Mouse (Mus musculus) cortical plate, adult 2 months (tissue): ENCODE measurements around the gene Calhm6. TPM values are rescaled to one million over a fixed set of nuclear protein-coding genes. Genes with fewer than 3 reads are reported as not detected.

ENCODE experiments used
- H3K27ac ChIP-seq: fragments of 200-500 bp; 2 replicates; pipeline ENCODE4 v1.5.1; 2012; ENCODE audit warnings: low read length, control low read depth, inconsistent platforms; ENCODE audit not compliant: insufficient read depth
- H3K4me1 ChIP-seq: fragments of 200-500 bp; 2 replicates; pipeline ENCODE4 v1.6.1; 2011; ENCODE audit warnings: low read length; ENCODE audit not compliant: control insufficient read depth, insufficient read depth
- H3K4me3 ChIP-seq: fragments of 200-500 bp; 2 replicates; pipeline ENCODE4 v1.5.1; 2011; ENCODE audit warnings: mild to moderate bottlenecking, low read length, control low read depth; ENCODE audit not compliant: insufficient read depth
- CTCF ChIP-seq: fragments of 200-500 bp; IDR thresholded peaks from 2 replicates; pipeline ENCODE4 v1.5.1; 2011; ENCODE audit warnings: mild to moderate bottlenecking, control low read depth, low read length; ENCODE audit not compliant: insufficient read depth; ENCODE audit errors: extremely low read depth
- POLR2A ChIP-seq: fragments of 200-500 bp; IDR thresholded peaks from 2 replicates; pipeline ENCODE4 v1.6.1; 2011; ENCODE audit warnings: mild to moderate bottlenecking, low read length, control low read depth; ENCODE audit not compliant: insufficient read depth; ENCODE audit errors: extremely low read depth
- polyA plus RNA-seq: library from polyadenylated mRNA; depleted of rRNA; stranded (reverse); fragments of >200 nt; gene quantifications from 2 replicates; pipeline ENCODE4 v1.2.3, GENCODE M21; 2012; rRNA removed

Gene Calhm6
- polyA plus RNA-seq, 1 experiment: 0.56 TPM

GRCm38 (mm10) chr10:34111964-34112738, 15.6 kb downstream of the Calhm6 start:
- no peak overlapping the region for H3K4me3 ChIP-seq
- H3K27ac ChIP-seq: no peak overlapping the region
- TF ChIP-seq POLR2A: no peak
- TF ChIP-seq CTCF: no peak
- H3K4me1 ChIP-seq: no peaks in the 10 kb centered on the region

DNA sequence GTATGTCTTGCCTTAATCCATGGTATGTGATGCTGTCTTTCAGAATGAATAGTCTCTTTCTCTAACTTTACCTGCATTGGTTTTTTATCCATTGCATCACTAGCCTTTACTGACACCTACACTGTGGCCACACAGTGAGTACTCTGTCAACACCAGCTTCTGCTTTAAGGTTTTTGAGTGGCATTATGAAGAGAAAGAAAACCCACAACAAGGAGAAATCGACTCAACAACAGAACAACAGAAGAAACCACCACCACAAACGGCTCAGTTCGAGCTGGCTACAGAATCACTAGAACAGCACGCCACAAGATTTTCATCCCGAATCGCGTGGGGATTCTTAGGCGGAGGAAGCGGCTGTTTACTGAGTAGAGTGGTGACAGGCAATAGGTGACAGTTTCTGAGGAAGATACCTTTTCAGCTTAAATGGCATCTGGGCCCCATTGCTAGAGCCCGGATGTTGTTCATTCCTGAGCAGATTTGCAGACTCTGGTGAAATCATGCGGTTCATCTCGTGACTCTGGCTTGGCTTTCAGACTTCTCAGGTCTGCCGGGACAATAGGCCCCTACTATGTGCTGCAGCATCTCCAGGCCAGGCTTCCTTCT, 16.8 kb downstream of the Calhm6 start:
- H3K27ac ChIP-seq: no peak overlapping the region
- TF ChIP-seq CTCF: no peak
- TF ChIP-seq POLR2A: no peak
- H3K4me1 ChIP-seq: no peaks in the 10 kb centered on the region
- no peak overlapping the region for H3K4me3 ChIP-seq

DNA sequence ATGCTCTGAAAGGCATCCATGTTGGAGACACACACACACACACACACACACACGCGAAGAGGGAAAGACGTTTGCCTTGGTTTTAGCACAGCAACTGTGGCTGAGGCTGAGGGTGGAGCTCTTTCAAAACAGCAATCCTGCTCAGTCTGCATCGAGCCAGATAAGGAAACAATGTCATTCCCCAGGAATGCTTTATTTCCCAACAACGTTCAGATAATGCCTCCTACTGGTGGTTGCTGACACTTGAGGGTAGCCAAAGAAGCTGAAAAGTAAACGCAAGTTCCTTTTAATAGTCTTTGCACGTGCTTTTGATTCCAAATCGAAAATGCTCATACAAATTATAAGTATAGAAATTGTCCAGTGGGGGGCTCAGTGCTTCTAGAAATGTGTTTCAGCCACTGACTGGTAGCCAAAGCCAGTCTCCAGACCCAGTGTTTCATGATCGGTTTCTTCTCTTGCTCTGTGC, 31.3 kb downstream of the Calhm6 start, which contains the start of gene Calhm5:
Calhm5 (minus strand) TSS at position 102 of the 466 bp plus-strand sequence.
- peak; percentile 62 for TF ChIP-seq POLR2A
- TF ChIP-seq CTCF: peak; percentile 56; the same call in 1 of the 2 replicates
- Histone ChIP-seq H3K4me3 (peak within 1 kb of the TSS; percentile 32), H3K4me1 (no peaks in the 10 kb centered on the region), H3K27ac (no peak within 1 kb of the TSS)

GRCm38 (mm10) chr10:34095964-34096363, 31.8 kb downstream of the Calhm6 start:
- TF ChIP-seq POLR2A: no peak
- Histone ChIP-seq H3K4me3 (peak overlapping the region; percentile 32), H3K4me1 (no peaks in the 10 kb centered on the region), H3K27ac (no peak overlapping the region)

DNA sequence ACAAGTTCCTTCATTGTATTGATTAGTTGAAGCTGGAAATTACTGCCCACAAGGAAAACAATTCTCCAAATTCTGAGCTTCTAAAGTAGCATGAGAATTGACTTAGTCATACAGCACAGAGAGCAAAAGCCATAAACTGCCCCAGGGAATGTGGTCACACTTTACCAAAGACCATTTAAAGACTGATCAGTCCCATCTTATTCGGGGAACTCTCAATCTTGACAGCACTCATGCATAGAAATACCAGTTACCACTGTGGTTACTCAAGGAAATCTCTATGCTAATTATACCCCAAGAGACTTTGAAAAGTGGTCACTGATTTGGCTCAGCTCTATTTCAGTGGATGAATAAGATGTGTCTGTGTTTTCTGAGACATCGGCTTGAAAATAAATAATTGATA, 32.6 kb downstream of the Calhm6 start:
- H3K4me1 ChIP-seq: no peaks in the 10 kb centered on the region; the same call in 1 of the 2 replicates
- peak overlapping the region; percentile 32; the same call in 1 of the 2 replicates for H3K4me3 ChIP-seq
- TF ChIP-seq CTCF (no peak), POLR2A (no peak)
- H3K27ac ChIP-seq: no peak overlapping the region

DNA sequence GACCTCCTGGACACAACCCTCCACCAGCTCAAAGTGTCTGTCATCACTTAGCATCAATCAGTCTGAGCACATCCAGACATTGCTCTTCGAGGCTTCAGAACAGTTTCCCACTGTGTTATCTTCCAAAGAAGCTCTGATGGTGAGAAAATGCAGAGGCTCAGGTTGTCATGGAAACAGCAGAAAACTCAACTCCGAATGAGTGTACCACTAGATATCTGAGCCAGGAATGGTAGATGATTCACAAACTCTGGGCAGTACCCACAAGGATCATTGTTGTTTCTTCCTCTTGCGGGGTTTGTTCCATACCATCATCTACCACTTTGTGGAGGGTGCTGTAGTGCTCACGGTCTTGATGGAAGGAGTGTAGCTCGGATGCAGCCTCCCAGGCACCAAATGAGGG, 35.9 kb downstream of the Calhm6 start:
- no peak overlapping the region for H3K4me3 ChIP-seq
- H3K4me1 ChIP-seq: no peaks in the 10 kb centered on the region; the same call in 1 of the 2 replicates
- TF ChIP-seq POLR2A: 0 out of 2 replicates have a peak, but pooled peaks have one; percentile 11
- TF ChIP-seq CTCF: no peak
- H3K27ac ChIP-seq: no peak overlapping the region

GRCm38 (mm10) chr10:34090481-34090880, 37.3 kb downstream of the Calhm6 start:
- Histone ChIP-seq H3K4me3 (no peak overlapping the region), H3K27ac (no peak overlapping the region), H3K4me1 (no peaks in the 10 kb centered on the region; the same call in 1 of the 2 replicates)
- TF ChIP-seq CTCF: no peak
- no peak for TF ChIP-seq POLR2A

DNA sequence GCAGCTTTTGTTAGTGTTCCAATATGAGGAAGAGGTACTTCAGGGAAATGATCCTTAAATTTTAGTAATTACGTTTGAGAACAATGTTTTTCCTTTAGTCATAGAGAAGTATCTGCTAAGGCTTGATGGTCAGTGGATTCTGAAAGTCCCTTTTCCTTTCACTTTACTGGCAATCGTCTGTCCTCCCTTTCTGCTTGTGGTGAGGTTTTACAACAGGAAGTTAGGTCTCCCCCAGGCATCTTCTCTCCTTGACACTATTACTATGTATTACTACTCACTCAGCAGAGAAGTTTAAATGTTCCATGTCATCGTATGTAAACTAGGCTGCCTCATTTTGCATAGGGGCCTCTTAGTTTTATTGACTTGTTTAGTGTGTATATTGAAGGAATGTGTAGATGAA, 38.3 kb downstream of the Calhm6 start:
- no peak for TF ChIP-seq POLR2A
- TF ChIP-seq CTCF: no peak
- H3K27ac ChIP-seq: no peak overlapping the region
- H3K4me1 ChIP-seq: no peaks in the 10 kb centered on the region; the same call in 1 of the 2 replicates
- H3K4me3 ChIP-seq: no peak overlapping the region

- H3K4me1 ChIP-seq: no peaks in the 10 kb centered on the region; the same call in 1 of the 2 replicates
- TF ChIP-seq CTCF: no peak
- H3K27ac ChIP-seq: no peak overlapping the region
- H3K4me3 ChIP-seq: no peak overlapping the region
Observed at GRCm38 (mm10) chr10:34088515-34088914, 39.3 kb downstream of the Calhm6 start.

GRCm38 (mm10) chr10:34086514-34086913, 41.3 kb downstream of the Calhm6 start:
- H3K27ac ChIP-seq: no peak overlapping the region
- TF ChIP-seq POLR2A (no peak), CTCF (no peak)
- no peaks in the 10 kb centered on the region; the same call in 1 of the 2 replicates for H3K4me1 ChIP-seq
- no peak overlapping the region for H3K4me3 ChIP-seq

Other genes with a start within 250 kb of the Calhm6 start
- gene Rsph4a, start 222.9 kb downstream of the Calhm6 start, polyA plus RNA-seq: 0.49 and 1.0 TPM in 2 replicates
- gene Zup1, start 176.7 kb downstream of the Calhm6 start, polyA plus RNA-seq: 7.6 and 8.0 TPM in 2 replicates
- 65.8 and 72.3 TPM in 2 replicates for gene Rwdd1, start 108.4 kb downstream of the Calhm6 start, polyA plus RNA-seq
- 0.19 TPM in 1 of 2 replicates, not detected in the other for gene Trappc3l, start 90.4 kb downstream of the Calhm6 start, polyA plus RNA-seq
- 0.02 TPM in 1 of 2 replicates, not detected in the other for gene Calhm4, start 83.7 kb downstream of the Calhm6 start, polyA plus RNA-seq
- 2.0 and 2.4 TPM in 2 replicates for gene Calhm5, start 31.5 kb downstream of the Calhm6 start, polyA plus RNA-seq
- 2.7 and 2.8 TPM in 2 replicates for gene Dse, start 79.7 kb upstream of the Calhm6 start, polyA plus RNA-seq
- gene Tspyl1, start 154.2 kb upstream of the Calhm6 start, polyA plus RNA-seq: 110 and 118 TPM in 2 replicates
- 315 and 334 TPM in 2 replicates for gene Tspyl4, start 169.5 kb upstream of the Calhm6 start, polyA plus RNA-seq